Mouse (Mus musculus) E14TG2a.4 (cell line): ENCODE data around the gene Armt1.

Source experiments
- H3K27me3 ChIP-seq: 2 replicates; pipeline ENCODE4 v1.6.1; 2014; ENCODE audit warnings: low read length, control low read depth; ENCODE audit not compliant: insufficient read depth
- H3K36me3 ChIP-seq: 2 replicates; pipeline ENCODE4 v1.6.1; 2014; ENCODE audit warnings: low read length, control low read depth; ENCODE audit not compliant: insufficient read depth
- H3K4me1 ChIP-seq: replicated peaks from 2 replicates; pipeline ENCODE4 v1.6.1; 2014; ENCODE audit warnings: low read depth, low read length, control low read depth
- H3K4me3 ChIP-seq: replicated peaks from 2 replicates; pipeline ENCODE4 v1.5.1; 2014; ENCODE audit warnings: mild to moderate bottlenecking, low read length
- H3K9me3 ChIP-seq: 2 replicates; pipeline ENCODE4 v1.6.1; 2014; ENCODE audit warnings: low read length, control low read depth
- CTCF ChIP-seq: conservative IDR thresholded peaks from 2 replicates; pipeline ENCODE4 v1.5.1; 2014; ENCODE audit warnings: low read length
- NANOG ChIP-seq: IDR thresholded peaks from 2 replicates; pipeline ENCODE4 v1.6.1; 2014; ENCODE audit warnings: borderline replicate concordance, low read length, mixed read lengths
- POU5F1 ChIP-seq: IDR thresholded peaks from 2 replicates; pipeline ENCODE4 v1.6.1; 2014; ENCODE audit warnings: low read length, borderline replicate concordance

The Armt1 gene

GRCm38 (mm10) chr10:4432123-4432931 lies at the start of gene Armt1, which contains the start of gene Rmnd1:
Gene Armt1 (plus strand): TSS chr10:4432467.
Gene Rmnd1 (minus strand): TSS chr10:4432388.
- Histone ChIP-seq H3K27me3 (no peaks in the 10 kb centered on the region), H3K9me3 (no peaks in the 10 kb centered on the region), H3K4me3 (peak within 1 kb of the TSS; percentile 92), H3K4me1 (peaks cover 68% of the 10 kb centered on the region), H3K36me3 (peaks cover 56% of the 10 kb centered on the region)
- TF ChIP-seq NANOG (no peak), CTCF (no peak), POU5F1 (no peak)

DNA sequence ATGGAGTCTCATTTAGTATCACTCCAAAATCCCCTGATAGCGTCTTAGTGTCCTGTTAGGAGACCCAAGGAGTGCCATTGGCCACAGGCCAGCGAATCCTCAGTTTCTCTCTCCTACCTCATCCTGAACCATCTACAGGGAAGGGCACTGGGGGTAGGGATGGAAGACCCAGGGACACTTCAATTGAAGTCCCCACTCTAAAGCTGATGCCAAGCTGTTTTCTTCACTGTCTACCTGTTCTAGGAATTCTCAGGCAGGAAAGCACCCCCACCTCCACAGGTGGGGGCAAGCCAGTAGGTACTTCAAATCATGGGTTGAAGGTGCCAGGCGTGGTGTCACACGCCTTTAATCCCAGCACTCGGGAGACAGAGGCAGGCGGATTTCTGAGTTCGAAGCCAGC lies 48.0 kb upstream of the Armt1 start:
- Histone ChIP-seq H3K27me3 (no peaks in the 10 kb centered on the region), H3K4me3 (no peak overlapping the region), H3K9me3 (no peaks in the 10 kb centered on the region), H3K36me3 (peaks cover 11% of the 10 kb centered on the region), H3K4me1 (peaks cover 66% of the 10 kb centered on the region)
- TF ChIP-seq CTCF: no peak
- TF ChIP-seq POU5F1: no peak
- no peak for TF ChIP-seq NANOG

DNA sequence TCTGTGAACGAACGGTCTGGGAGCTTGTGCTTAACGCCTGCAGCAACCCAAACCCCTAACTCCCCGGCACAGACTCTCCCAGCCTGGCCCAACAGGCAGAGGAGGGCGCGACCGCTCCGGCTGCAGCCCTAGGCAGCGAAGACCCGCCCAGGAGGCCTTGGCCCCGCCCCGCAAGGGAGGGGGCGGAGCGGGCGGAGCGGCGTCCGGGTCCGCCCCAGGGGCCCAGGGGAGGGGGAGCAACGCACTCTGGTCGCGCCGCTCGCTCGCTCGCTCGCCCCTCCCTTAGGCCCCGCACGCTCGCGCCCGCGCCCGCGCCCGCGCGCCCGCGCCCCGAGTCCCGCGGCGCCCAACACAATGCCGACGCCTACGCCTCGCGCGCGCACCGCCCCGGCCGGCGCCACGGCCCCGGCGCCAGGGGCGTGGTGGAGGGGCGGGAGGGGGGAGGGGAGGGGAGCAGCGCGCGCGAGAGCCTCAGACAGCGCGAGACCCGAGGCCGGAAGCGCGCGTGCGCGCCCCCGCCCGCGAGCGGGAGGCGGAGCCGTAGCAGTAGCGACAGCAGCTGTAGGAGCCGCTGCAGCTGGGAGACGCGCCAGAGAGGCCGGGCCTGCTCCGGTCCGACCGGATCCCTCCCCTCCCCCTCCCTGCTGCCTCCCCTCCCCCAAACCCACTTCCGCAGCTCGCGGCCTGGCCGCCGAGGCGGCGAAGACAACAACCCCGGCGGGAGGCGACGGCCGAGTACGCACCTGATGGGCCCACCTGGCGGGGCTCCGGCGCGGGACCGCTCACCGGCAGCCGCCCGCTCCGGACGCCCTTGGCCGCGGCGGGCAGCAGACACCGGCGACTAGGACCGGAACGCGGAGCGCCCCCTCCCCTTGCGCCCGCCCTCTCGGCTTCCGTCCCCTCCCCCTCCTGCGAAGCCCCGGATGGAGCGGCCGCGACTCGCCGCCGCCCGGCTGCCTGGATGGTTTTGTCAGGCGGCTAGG lies 45.4 kb upstream of the Armt1 start:
- TF ChIP-seq CTCF: no peak
- TF ChIP-seq NANOG: no peak
- no peak for TF ChIP-seq POU5F1
- Histone ChIP-seq H3K27me3 (no peaks in the 10 kb centered on the region), H3K36me3 (peaks cover 37% of the 10 kb centered on the region), H3K4me1 (peaks cover 67% of the 10 kb centered on the region), H3K9me3 (no peaks in the 10 kb centered on the region), H3K4me3 (peak overlapping the region; percentile 90)

DNA sequence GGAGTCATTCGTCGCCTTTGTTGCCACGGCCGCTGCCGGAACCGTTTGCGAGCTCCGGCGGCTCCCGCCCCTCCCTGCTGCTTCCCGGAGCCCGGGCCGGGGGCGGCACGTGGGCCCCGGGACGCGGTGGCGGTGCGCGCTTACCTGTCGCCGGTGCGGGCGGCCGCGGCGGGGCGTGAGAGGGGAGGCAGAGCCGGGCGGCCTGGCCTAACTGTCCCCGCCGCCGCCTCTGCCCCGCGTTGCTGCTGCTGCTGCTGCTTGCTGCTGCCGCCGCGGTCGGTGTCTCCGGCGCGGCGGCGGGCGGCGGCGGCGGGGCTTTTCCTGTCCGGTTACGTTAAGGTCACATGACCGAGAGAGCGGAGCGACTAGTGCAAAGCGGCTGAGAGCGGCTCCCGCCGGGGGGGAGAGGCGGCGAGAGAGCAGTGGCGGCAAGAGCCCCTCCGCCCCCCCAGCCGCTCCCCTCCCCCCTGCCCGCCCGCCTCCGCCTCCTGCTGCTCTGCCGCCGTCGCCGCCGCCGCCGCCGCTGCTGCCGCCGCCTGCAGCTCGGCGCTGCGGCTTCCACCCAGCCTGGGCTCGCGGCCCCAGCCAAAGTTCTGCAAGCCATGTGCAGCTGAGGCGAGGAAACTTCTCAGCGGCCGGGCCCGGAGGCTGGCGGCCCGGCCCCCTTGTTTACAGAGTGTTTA lies 44.4 kb upstream of the Armt1 start, which contains the start of gene Zbtb2:
Zbtb2 (minus strand) TSS at position 408 of the 683 bp plus-strand sequence.
- Histone ChIP-seq H3K9me3 (no peaks in the 10 kb centered on the region), H3K36me3 (peaks cover 47% of the 10 kb centered on the region), H3K4me3 (peak within 1 kb of the TSS; percentile 90), H3K4me1 (peaks cover 68% of the 10 kb centered on the region), H3K27me3 (no peaks in the 10 kb centered on the region)
- TF ChIP-seq CTCF: no peak
- no peak for TF ChIP-seq POU5F1
- no peak for TF ChIP-seq NANOG

DNA sequence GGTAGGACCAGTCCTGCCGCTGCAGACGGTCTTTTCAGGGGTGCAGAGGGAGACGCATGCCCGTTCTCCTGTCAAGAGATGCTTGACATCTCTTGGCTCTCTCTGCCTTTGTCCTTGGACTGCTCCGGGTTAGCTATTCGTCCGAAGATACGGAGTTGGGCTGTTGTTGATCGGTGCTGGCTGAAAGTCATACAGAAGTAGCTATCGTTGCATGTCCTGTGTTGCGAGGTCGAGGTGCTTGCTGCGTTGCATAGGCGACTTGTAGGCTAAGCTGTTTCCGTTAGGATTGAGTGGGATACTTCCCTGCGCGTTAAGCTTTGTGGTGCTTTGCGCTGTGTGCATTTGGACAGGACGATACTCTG lies 43.9 kb upstream of the Armt1 start:
- TF ChIP-seq POU5F1 (no peak), CTCF (no peak), NANOG (no peak)
- peaks cover 52% of the 10 kb centered on the region for H3K36me3 ChIP-seq
- H3K27me3 ChIP-seq: no peaks in the 10 kb centered on the region
- no peaks in the 10 kb centered on the region for H3K9me3 ChIP-seq
- peaks cover 68% of the 10 kb centered on the region for H3K4me1 ChIP-seq
- peak overlapping the region; percentile 90 for H3K4me3 ChIP-seq

GRCm38 (mm10) chr10:4389036-4389435 lies 43.2 kb upstream of the Armt1 start:
- TF ChIP-seq NANOG (no peak), CTCF (no peak), POU5F1 (no peak)
- Histone ChIP-seq H3K36me3 (peaks cover 58% of the 10 kb centered on the region), H3K4me1 (peaks cover 67% of the 10 kb centered on the region), H3K27me3 (no peaks in the 10 kb centered on the region), H3K9me3 (no peaks in the 10 kb centered on the region), H3K4me3 (peak overlapping the region; percentile 90)

- Histone ChIP-seq H3K4me3 (peak overlapping the region; percentile 90), H3K4me1 (peaks cover 68% of the 10 kb centered on the region), H3K36me3 (peaks cover 64% of the 10 kb centered on the region), H3K9me3 (no peaks in the 10 kb centered on the region), H3K27me3 (no peaks in the 10 kb centered on the region)
- TF ChIP-seq CTCF (no peak), POU5F1 (no peak), NANOG (no peak)
These were observed 42.7 kb upstream of the Armt1 start for GRCm38 (mm10) chr10:4389461-4390112.
